ENCODE assay signal across 10 mouse cellular contexts in genomic region chr13:48153248-48153647, GRCm38 (mm10).
DNase-seq lines count a peak whose midpoint lies in the region; ATAC-seq and TF ChIP-seq lines count a peak whose summit lies in the region.
"Had no signal": no experiment of that assay in that cellular context is flagged by ENCODE, and none has a peak within 500 bp of the region (broad histone marks: within the 10 kb centered on the region; RNA-seq: fewer than 3 reads in every experiment).

No protein-coding gene starts in this region.

- no peak overlapping the region for H3K4me3 ChIP-seq in layer of hippocampus, adult 2 months
- no peak overlapping the region for H3K4me3 ChIP-seq in forebrain, embryonic 12.5 days (replicated peaks)
- H3K4me3 ChIP-seq: heart, embryonic 10.5 days had no signal

- TF ChIP-seq CTCF in layer of hippocampus, adult 2 months (conservative IDR thresholded peaks at IDR 0.05), result no peak

- no peak overlapping the region for H3K4me2 ChIP-seq in forebrain, embryonic 12.5 days

- WGBS in forebrain, embryonic 12.5 days, result 34% methylated on average over 7 of the region's 7 CpGs

- H3K27ac ChIP-seq in layer of hippocampus, adult 2 months, result peak overlapping the region; percentile 82; the same call in 1 of the 2 replicates
- H3K27ac ChIP-seq in forebrain, embryonic 12.5 days, result peak overlapping the region; percentile 87
- H3K27ac ChIP-seq: heart, embryonic 10.5 days had no signal

- H3K9ac ChIP-seq in forebrain, embryonic 12.5 days, result no peak overlapping the region

- no peaks in the 10 kb centered on the region for H3K9me3 ChIP-seq in forebrain, embryonic 12.5 days
- H3K9me3 ChIP-seq: heart, embryonic 10.5 days had no signal

- no peak for ATAC-seq in forebrain, embryonic 12.5 days (ENCODE audit: low FRiP score)

- no peaks in the 10 kb centered on the region for H3K36me3 ChIP-seq in forebrain, embryonic 12.5 days (replicated peaks)
- H3K36me3 ChIP-seq: heart, embryonic 10.5 days had no signal

- H3K4me1 ChIP-seq in forebrain, embryonic 12.5 days, result peaks cover 37% of the 10 kb centered on the region

- peak; percentile 14 for DNase-seq in cerebellum, adult 11-12 months
- DNase-seq in cerebellum, postnatal 25 days, result no peak
- peak; percentile 21 to 38 for DNase-seq in layer of hippocampus, adult 2 months (ENCODE audit: low spot score in 2 of 2)
- DNase-seq in layer of hippocampus, adult 9-10 months (ENCODE audit: low spot score), result no peak
- DNase-seq in layer of hippocampus, postnatal 36 days, result peak; percentile 18 to 32
- DNase-seq in thymus, postnatal 0 days (ENCODE audit: low spot score), result no peak
- no peak for DNase-seq in adrenal gland, adult 8-10 months
- DNase-seq: liver had no signal

- no peaks in the 10 kb centered on the region for H3K27me3 ChIP-seq in forebrain, embryonic 12.5 days

Comparison
In these comparisons a context has a peak if more than half of its experiments do, and no peak if none do; other contexts are left out.
1. DNase-seq: peak in cerebellum, adult 11-12 months (single experiment), layer of hippocampus, adult 2 months (2 of 2) and layer of hippocampus, postnatal 36 days (2 of 2); none in cerebellum, postnatal 25 days (0 of 2), layer of hippocampus, adult 9-10 months (single experiment), thymus, postnatal 0 days (single experiment) and adrenal gland, adult 8-10 months (single experiment).